Mouse (Mus musculus) spleen, embryonic (tissue): Measurements from ENCODE around the gene Psd.

Source experiments
- CTCF ChIA-PET: fragments of 350-600 bp; sonication (Branson Sonifier 250); formaldehyde crosslinking; loops from one replicate; lab custom pipeline; 2022; lab: Charles Lee

Gene Psd

DNA sequence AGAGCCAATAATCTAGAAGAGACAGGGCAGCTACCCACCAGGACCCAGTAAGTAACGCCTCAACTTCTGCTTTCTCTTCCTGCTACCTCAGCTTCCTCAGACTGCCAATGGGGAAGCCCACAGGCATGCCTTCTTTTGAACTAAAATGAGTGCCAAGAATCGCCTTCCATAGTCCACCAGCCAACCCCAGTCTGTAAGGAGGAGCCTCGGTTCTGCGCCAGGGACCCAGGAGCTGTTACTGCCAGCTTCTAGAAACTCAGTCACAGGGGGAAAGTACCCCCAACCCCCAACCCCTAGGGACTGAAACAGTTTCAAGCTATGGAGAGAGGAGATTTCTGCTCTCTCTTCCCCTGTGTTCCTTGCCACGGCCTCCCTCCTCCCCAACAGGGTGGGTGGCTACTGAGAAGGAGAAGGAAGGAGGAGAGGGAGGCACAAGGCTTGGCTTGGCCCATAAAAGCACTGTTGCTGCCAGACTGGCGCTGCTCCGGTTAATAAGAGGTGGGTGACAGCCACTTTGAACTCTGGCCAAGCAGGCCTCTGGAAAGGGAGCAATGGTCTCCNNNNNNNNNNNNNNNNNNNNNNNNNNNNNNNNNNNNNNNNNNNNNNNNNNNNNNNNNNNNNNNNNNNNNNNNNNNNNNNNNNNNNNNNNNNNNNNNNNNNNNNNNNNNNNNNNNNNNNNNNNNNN is 12.5 kb upstream of the Psd start:
- CTCF ChIA-PET: interaction anchor here (0.6 kb wide), 1 partner anchor 164 kb away, joined by 4 read pairs; no protein-coding TSS in a partner anchor

DNA sequence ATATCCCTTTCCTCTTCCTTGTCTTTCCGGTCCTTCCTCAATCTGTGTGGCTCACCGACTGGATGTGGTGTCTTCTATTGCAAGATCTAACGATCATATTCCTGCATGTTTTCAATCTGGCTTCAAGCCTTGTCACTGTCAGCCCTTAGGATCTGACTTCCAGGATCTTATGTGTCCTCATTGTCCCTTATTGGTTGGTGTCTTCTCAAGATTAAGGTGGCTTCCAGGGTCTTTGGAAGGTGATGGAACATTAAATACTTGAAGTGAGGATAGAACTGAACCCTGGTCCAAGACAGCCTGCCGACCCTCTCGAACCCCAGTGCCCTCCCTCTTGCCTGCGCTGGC is 12.0 kb upstream of the Psd start:
- CTCF ChIA-PET: no interaction called here

- CTCF ChIA-PET: interaction anchor here (0.8 kb wide), 1 partner anchor 9 kb away, joined by 3 read pairs; no protein-coding TSS in a partner anchor
Observed at GRCm38 (mm10) chr19:46338331-46338936, 11.5 kb upstream of the Psd start, which contains the start of gene Cuedc2. Gene Cuedc2, minus strand, starts transcription at chr19:46338702.

- CTCF ChIA-PET: interaction anchor here (0.8 kb wide), 1 partner anchor 8 kb away, joined by 3 read pairs; no protein-coding TSS in a partner anchor
Observed at GRCm38 (mm10) chr19:46337719-46338330, 10.9 kb upstream of the Psd start.

DNA sequence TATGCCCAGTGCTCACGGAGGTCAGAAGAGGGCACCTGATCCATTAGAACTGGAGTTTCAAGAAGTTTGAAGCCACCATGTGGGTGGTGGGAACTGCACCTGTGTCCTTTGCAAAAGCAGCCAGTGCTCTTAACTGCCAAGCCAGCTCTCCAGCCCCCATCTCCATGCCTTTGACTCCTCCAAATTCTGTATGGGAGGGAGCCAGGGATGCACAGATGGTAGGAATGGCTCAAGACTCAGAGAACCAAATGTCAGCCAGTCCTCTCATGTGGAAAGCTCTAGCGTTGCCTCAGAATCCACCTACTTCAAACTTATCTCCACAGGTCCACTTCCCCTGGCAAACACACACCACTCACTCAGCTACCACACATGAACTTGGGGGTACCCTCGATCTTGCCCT is 7.0 kb upstream of the Psd start:
- CTCF ChIA-PET: no interaction called here

DNA sequence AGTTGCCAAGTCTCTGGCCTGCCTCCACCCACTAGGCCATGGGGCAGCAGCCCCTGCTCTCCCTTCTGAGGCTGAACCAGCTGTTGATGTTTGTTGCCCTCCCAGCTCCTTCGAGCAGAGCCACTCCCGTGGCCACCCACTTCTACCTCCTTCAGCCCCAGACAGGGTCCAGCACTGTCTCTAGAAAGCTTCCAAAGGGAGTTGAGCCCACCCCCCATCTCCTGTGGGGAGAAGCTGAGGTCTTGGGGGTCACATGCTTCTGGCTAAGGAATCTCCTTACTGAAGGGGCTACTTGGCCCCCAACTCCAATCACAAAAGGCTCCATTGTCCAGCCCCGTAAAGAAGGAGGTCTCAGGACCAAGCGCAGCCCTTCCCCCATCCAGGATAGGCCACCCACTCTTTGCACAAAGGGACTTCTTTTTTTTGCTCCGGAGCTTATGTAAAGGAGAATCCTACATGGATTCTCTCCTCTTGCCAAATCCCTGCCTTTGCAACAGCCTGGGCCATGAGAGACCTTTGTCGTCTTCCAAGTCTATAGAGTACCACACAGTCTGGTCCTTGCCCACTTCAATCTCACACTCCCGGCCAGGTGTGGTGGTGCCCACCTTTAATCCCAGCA is 5.9 kb upstream of the Psd start:
- CTCF ChIA-PET: no interaction called here

GRCm38 (mm10) chr19:46331936-46332335 is 5.0 kb upstream of the Psd start:
- CTCF ChIA-PET: no interaction called here

- CTCF ChIA-PET: no interaction called here
Observed at GRCm38 (mm10) chr19:46331326-46331725, 4.4 kb upstream of the Psd start.

DNA sequence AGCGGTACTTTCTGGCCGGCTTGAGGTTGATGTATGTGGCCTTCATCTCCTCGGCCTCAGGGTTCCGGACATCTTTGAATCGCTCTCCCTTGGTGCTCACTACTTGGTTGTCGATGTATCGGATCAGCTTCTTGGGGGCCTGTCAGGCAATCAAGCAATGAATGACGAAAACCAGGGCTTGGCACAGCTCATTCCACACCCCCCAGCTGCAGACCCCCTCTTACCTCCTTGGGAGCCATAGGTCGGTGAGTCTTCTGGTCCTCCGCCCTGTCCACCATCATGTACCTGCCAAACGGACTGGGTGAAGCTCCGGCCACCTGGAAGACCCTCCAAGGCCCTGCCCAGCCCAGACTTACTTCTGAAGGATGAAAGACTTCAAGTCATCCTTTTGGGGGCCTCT is 3.7 kb upstream of the Psd start:
- CTCF ChIA-PET: no interaction called here

GRCm38 (mm10) chr19:46329951-46330350 is 3.0 kb upstream of the Psd start:
- CTCF ChIA-PET: interaction anchor here (1.5 to 1.8 kb wide), 3 partner anchors 8 to 25 kb away, joined by 3 to 6 read pairs (median 6); partner anchors contain the start of gene Cuedc2

DNA sequence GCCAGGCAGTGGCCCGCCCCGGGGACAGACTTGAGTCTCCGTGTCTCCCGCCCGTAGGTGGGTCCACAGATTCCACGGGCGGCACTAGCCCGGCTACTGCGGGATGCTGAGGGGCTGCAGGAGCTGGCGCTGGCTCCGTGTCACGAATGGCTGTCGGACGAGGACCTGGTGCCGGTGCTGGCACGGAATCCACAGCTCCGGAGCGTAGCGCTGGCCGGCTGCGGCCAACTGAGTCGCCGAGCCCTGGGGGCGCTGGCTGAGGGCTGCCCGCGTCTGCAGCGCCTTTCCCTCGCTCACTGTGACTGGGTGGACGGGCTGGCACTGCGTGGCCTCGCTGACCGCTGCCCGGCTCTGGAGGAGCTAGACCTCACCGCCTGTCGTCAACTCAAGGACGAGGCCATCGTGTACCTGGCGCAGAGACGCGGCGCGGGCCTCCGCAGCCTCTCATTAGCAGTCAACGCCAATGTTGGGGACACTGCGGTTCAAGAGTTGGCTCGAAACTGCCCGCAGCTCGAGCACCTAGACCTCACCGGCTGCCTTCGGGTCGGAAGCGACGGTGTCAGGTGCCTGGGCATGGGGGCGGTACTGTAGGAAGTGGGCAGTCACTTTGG is 2.2 kb upstream of the Psd start:
- CTCF ChIA-PET: interaction anchor here (0.5 to 1.8 kb wide), 6 partner anchors 9 to 255 kb away, joined by 3 to 6 read pairs (median 4); partner anchors contain the start of gene Cuedc2

- CTCF ChIA-PET: interaction anchor here (0.5 to 1.8 kb wide), 7 partner anchors 9 to 538 kb away, joined by 3 to 6 read pairs (median 4); no protein-coding TSS in a partner anchor
Observed at GRCm38 (mm10) chr19:46328081-46329030, 1.4 kb upstream of the Psd start, which contains the start of gene Fbxl15. Gene Fbxl15, plus strand, starts transcription at chr19:46328184.

DNA sequence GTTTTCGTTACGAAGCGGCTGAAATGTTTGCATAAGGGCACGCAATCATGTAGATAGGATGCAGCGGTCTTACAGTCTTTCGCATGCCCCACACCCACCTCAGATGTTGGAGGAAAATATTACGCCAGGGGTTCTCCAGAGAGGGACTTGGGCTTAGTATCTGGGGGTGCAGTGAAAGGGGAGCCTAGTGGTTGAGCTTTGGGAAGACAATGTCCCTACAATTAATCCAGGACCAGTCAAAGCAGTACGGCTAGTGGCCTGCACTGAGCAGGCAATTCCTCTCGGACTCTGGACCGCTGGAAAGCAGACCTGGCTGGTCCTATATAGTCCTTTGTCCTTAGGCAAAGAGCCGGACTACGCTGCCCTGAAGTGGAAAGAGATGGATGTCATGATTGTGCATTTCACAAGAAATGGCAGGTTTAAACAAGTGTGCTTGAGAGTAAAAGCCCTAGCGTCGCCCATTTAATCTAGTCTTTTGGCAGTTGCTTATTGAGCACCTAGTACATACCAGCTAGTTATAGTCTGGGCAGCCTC is 642 bp upstream of the Psd start:
- CTCF ChIA-PET: interaction anchor here (0.6 to 0.7 kb wide), 2 partner anchors 537 to 1349 kb away, joined by 3 to 4 read pairs; no protein-coding TSS in a partner anchor

- CTCF ChIA-PET: interaction anchor here (0.6 kb wide), 1 partner anchor 42 kb away, joined by 3 read pairs; no protein-coding TSS in a partner anchor
Observed at GRCm38 (mm10) chr19:46326019-46326755, 769 bp downstream of the Psd start.

DNA sequence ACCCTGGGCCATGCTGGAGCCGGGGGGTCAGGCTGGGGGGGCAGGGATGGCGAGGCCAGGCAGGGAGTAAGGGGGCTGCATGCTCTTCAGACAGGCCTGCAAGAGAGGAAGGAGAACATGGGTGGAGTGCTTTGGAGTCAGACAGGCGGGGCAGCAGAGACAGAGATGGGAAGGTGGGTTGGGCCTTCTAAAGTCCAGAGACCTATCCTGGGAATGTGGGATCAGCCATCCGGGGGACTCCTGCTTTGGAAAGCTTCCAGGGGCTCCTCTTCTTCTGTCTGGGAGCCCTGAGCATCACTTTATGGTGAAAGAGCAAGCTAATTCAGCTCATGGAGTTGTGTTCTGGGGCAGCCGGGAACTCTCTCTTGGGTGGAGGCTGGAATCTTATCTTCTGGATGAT is 2.0 kb downstream of the Psd start:
- CTCF ChIA-PET: no interaction called here

DNA sequence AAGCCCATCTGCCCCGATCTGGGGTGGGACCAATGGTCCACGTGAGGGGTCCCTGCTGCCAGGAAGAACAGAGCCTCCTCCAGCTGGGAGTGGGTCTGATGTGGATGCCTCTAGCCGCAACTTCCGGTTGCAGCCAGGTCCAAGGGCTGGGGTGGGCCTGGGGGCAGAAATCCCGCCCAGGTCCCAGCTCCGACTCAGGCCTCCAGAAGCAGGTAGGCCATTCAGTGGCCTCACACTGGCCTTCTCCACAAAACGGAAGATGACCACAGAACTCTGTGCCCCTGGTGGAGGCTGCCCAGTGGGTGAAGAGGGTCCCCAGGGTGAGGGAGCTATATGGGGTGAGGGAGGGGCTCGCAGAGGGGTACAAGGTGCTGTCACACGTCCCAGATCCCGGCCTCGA is 2.6 kb downstream of the Psd start:
- CTCF ChIA-PET: no interaction called here

GRCm38 (mm10) chr19:46323716-46324115 is 3.2 kb downstream of the Psd start:
- CTCF ChIA-PET: no interaction called here

- CTCF ChIA-PET: no interaction called here
Observed at GRCm38 (mm10) chr19:46322996-46323572, 3.9 kb downstream of the Psd start.
